Mouse (Mus musculus) midbrain, embryonic 14.5 days (tissue): ENCODE data around the gene Gm27029. TPM values are rescaled to one million over a fixed set of nuclear protein-coding genes. Genes with fewer than 3 reads are reported as not detected.

Source experiments
- ATAC-seq: fragments of 200-750 bp; cut with Nextera tagmentation; 2 replicates; pipeline ENCODE4 v1.8.0; 2017; ENCODE audit warnings: moderate number of reproducible peaks, moderate library complexity; ENCODE audit not compliant: low FRiP score, low TSS enrichment
- DNase-seq: peaks from one replicate; pipeline ENCODE4 v3.0.0-alpha.2; 2015
- H3K27ac ChIP-seq: fragments of 300-500 bp; sonication (generic); replicated peaks from 2 replicates; pipeline ENCODE4 v1.5.1; 2014; ENCODE audit warnings: mild to moderate bottlenecking, low read depth, low read length, moderate library complexity
- H3K27me3 ChIP-seq: fragments of 300-500 bp; sonication (generic); 2 replicates; pipeline ENCODE4 v1.6.1; 2014; ENCODE audit warnings: low read length, control low read depth, mixed read lengths; ENCODE audit not compliant: control insufficient read depth, insufficient read depth
- H3K36me3 ChIP-seq: fragments of 300-500 bp; sonication (generic); 2 replicates; pipeline ENCODE4 v1.6.1; 2014; ENCODE audit warnings: low read length, control low read depth; ENCODE audit not compliant: control insufficient read depth, insufficient read depth
- H3K4me1 ChIP-seq: fragments of 300-500 bp; sonication (generic); 2 replicates; pipeline ENCODE4 v1.6.1; 2014; ENCODE audit warnings: mild to moderate bottlenecking, antibody characterized with exemption, low read length, control low read depth; ENCODE audit not compliant: control insufficient read depth, insufficient read depth
- H3K4me2 ChIP-seq: fragments of 300-500 bp; sonication (generic); 2 replicates; pipeline ENCODE4 v1.6.1; 2014; ENCODE audit warnings: mild to moderate bottlenecking, low read length, moderate library complexity
- H3K4me3 ChIP-seq: fragments of 300-500 bp; sonication (generic); replicated peaks from 2 replicates; pipeline ENCODE4 v1.5.1; 2014; ENCODE audit warnings: low read depth, low read length
- H3K9ac ChIP-seq: fragments of 300-500 bp; sonication (generic); replicated peaks from 2 replicates; pipeline ENCODE4 v1.6.1; 2014; ENCODE audit warnings: mild to moderate bottlenecking, low read length, moderate library complexity
- H3K9me3 ChIP-seq: fragments of 300-500 bp; sonication (generic); 2 replicates; pipeline ENCODE4 v1.6.1; 2016; ENCODE audit warnings: low read length, control low read depth, mixed read lengths; ENCODE audit not compliant: control insufficient read depth
- WGBS: fragments of 180-500 bp; shearing (Covaris S2); extraction: QIAGEN DNeasy Blood & Tissue Kit; methylation state at CpG from one replicate; pipeline ENCODE4 v1.1.7; 2014; 5-methylcytosine and 5-hydroxymethylcytosine counted together
- polyA plus RNA-seq: library from polyadenylated mRNA; unstranded; fragments of >200 nt; fragmentation: Nextera tagmentation; extraction: Ambion mirVana; gene quantifications from 2 replicates; pipeline ENCODE4 v1.2.1, GENCODE M21; 2014

The Gm27029 gene
- polyA plus RNA-seq, 1 experiment from 2014 or later = 7.6 TPM

- Histone ChIP-seq H3K4me3 (no peak overlapping the region), H3K9ac (no peak overlapping the region), H3K9me3 (no peaks in the 10 kb centered on the region), H3K27me3 (no peaks in the 10 kb centered on the region), H3K4me1 (peaks cover 24% of the 10 kb centered on the region), H3K27ac (no peak overlapping the region), H3K4me2 (no peak overlapping the region), H3K36me3 (peaks cover 63% of the 10 kb centered on the region)
- ATAC-seq = no peak
- DNase-seq = no peak
- WGBS = 91% methylated on average over 15 of the region's 15 CpGs
Observed at GRCm38 (mm10) chr11:101460321-101460720, 35.7 kb upstream of the Gm27029 start.

DNA sequence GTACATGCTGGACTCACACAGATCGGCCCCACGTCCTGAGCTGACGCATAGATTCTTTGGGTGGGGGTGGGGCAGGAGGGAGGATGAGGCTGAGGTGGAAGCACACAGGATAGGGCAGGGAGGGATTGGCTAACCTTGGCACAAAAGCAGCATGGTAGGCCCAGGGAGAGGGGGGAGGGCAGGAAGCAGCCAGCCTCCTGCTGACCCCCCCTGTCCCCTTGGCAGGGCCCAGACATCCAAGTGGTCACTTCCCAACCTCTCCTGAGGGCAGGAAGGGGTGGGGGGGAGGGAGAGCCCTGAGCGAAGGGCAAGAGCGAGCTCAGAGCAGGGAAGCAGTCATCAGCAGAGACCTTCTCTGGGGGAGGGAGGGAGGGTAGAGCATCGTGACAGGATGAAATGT, 35.1 kb upstream of the Gm27029 start:
- H3K27ac ChIP-seq = no peak overlapping the region

GRCm38 (mm10) chr11:101458217-101458616, 33.6 kb upstream of the Gm27029 start:
- ATAC-seq (no peak), DNase-seq (no peak)
- no peaks in the 10 kb centered on the region for H3K9me3 ChIP-seq
- no peaks in the 10 kb centered on the region for H3K27me3 ChIP-seq
- 87% methylated on average over 12 of the region's 12 CpGs for WGBS
- peaks cover 63% of the 10 kb centered on the region for H3K36me3 ChIP-seq
- H3K27ac ChIP-seq = no peak overlapping the region
- H3K9ac ChIP-seq = no peak overlapping the region
- peaks cover 13% of the 10 kb centered on the region for H3K4me1 ChIP-seq
- no peak overlapping the region for H3K4me2 ChIP-seq
- no peak overlapping the region for H3K4me3 ChIP-seq

More for the DNA sequence above, 35.1 kb upstream of the Gm27029 start:
- Histone ChIP-seq H3K4me3 (no peak overlapping the region), H3K9ac (no peak overlapping the region), H3K36me3 (peaks cover 63% of the 10 kb centered on the region), H3K4me2 (no peak overlapping the region), H3K9me3 (no peaks in the 10 kb centered on the region), H3K27me3 (no peaks in the 10 kb centered on the region), H3K4me1 (peaks cover 24% of the 10 kb centered on the region)
- WGBS = 51% methylated on average over 6 of the region's 6 CpGs
- no peak for DNase-seq
- ATAC-seq = no peak

DNA sequence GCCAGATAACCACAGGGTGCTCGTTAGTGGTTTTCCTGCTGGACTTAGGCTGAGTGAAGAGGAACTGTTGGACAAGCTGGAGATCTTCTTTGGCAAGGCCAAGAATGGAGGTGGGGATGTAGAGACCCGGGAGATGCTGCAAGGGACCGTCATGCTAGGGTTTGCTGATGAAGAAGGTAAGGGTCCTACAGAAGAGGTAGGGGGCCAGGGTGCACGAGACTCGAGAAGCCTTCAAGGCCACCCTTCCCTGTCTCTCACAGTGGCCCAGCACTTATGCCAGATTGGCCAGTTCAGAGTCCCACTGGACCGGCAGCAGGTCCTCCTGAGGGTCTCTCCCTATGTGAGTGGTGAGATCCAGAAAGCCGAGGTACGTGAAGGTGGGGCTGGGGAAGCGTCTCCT, 33.0 kb upstream of the Gm27029 start:
- DNase-seq = no peak
- Histone ChIP-seq H3K9me3 (no peaks in the 10 kb centered on the region), H3K4me2 (no peak overlapping the region), H3K27ac (no peak overlapping the region), H3K27me3 (no peaks in the 10 kb centered on the region), H3K36me3 (peaks cover 60% of the 10 kb centered on the region), H3K4me3 (no peak overlapping the region), H3K9ac (no peak overlapping the region), H3K4me1 (peaks cover 7% of the 10 kb centered on the region)
- 90% methylated on average over 9 of the region's 9 CpGs for WGBS
- ATAC-seq = no peak

GRCm38 (mm10) chr11:101455627-101456026, 31.0 kb upstream of the Gm27029 start:
- no peak for ATAC-seq
- H3K9ac ChIP-seq = no peak overlapping the region
- H3K27me3 ChIP-seq = no peaks in the 10 kb centered on the region
- H3K4me1 ChIP-seq = no peaks in the 10 kb centered on the region
- no peak overlapping the region for H3K27ac ChIP-seq
- DNase-seq = no peak
- H3K4me3 ChIP-seq = no peak overlapping the region
- peaks cover 40% of the 10 kb centered on the region for H3K36me3 ChIP-seq
- no peak overlapping the region for H3K4me2 ChIP-seq
- H3K9me3 ChIP-seq = no peaks in the 10 kb centered on the region
- WGBS = 88% methylated on average over 7 of the region's 7 CpGs

DNA sequence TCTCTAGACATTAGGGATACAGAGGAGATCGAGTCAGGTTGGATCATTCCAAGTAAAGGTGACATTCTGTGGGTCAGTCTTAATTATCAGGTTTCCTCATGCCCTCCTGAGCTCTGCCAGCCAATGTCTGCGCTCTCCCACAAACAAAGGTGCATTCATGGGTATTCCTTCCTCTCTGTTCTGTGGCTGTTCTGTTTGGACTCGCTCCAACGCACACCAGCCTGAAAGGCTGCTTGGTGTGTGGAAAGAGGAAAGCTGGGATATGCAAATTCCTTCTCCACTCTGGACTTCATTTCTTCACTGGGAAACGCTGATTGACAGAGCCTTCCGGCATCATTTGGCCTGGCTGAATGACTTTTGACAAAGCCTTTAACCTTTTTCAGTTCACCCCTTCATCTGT, 30.1 kb upstream of the Gm27029 start:
- H3K4me1 ChIP-seq = no peaks in the 10 kb centered on the region
- H3K4me3 ChIP-seq = no peak overlapping the region
- H3K9me3 ChIP-seq = no peaks in the 10 kb centered on the region
- WGBS = 21% methylated on average over 6 of the region's 6 CpGs
- H3K36me3 ChIP-seq = peaks cover 30% of the 10 kb centered on the region
- no peak overlapping the region for H3K27ac ChIP-seq
- DNase-seq (peak; percentile 63), ATAC-seq (no peak)
- H3K27me3 ChIP-seq = no peaks in the 10 kb centered on the region
- no peak overlapping the region for H3K9ac ChIP-seq
- H3K4me2 ChIP-seq = no peak overlapping the region

- Histone ChIP-seq H3K27ac (no peak overlapping the region), H3K4me2 (no peak overlapping the region), H3K4me3 (no peak overlapping the region), H3K4me1 (no peaks in the 10 kb centered on the region), H3K36me3 (peaks cover 6% of the 10 kb centered on the region; the same call in 1 of the 2 replicates), H3K9ac (no peak overlapping the region), H3K27me3 (no peaks in the 10 kb centered on the region), H3K9me3 (no peaks in the 10 kb centered on the region)
- DNase-seq (no peak), ATAC-seq (no peak)
- WGBS = 74% methylated on average over 10 of the region's 10 CpGs
Observed at GRCm38 (mm10) chr11:101452093-101452774, 27.6 kb upstream of the Gm27029 start.

DNA sequence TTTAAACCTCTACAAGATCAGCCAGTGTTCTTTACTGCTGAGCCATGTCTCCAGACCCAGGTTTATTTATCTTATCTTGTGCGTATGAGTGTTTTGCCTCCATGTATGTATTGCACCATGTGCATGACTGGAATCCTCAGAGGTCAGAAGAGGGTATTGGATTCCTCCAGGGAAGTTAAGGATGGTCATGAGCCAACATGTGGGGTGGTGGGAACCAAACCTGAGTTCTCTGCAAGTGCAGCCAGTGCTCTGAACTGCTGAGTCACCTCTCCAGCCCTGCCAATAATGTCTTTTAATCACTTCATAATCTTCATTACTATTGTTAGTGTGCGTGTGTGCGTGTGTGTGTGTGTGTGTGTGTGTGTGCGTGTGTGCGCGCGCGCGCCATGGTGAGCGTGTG, 26.9 kb upstream of the Gm27029 start:
- ATAC-seq = no peak
- 91% methylated on average over 10 of the region's 10 CpGs for WGBS
- Histone ChIP-seq H3K27ac (no peak overlapping the region), H3K4me2 (no peak overlapping the region), H3K9me3 (no peaks in the 10 kb centered on the region), H3K27me3 (no peaks in the 10 kb centered on the region), H3K36me3 (no peaks in the 10 kb centered on the region), H3K9ac (no peak overlapping the region), H3K4me3 (no peak overlapping the region), H3K4me1 (no peaks in the 10 kb centered on the region)
- DNase-seq = no peak

DNA sequence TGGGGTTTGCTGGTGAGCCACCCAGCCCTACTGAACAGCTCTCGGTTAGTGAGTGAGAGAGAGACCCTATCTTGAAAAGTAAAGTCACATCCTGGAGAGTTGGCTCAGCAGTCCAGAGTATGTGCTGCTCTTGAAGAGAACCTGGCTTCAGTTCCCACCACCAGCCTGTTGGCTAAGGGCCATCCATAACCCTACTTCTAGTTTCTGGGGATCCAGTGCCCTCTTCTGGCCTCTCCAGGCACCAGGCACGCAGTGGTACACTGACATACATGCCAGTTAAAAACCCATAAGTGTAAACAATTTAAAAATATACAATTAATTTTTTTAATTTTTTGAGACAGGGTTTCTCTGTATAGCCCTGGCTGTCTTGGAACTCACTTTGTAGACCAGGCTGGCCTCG, 25.8 kb upstream of the Gm27029 start:
- WGBS = 88% methylated on average over 3 of the region's 3 CpGs
- H3K27me3 ChIP-seq = no peaks in the 10 kb centered on the region
- H3K9me3 ChIP-seq = no peaks in the 10 kb centered on the region
- no peaks in the 10 kb centered on the region for H3K4me1 ChIP-seq
- H3K9ac ChIP-seq = no peak overlapping the region
- H3K36me3 ChIP-seq = peaks cover 6% of the 10 kb centered on the region
- no peak overlapping the region for H3K4me3 ChIP-seq
- no peak overlapping the region for H3K27ac ChIP-seq
- ATAC-seq = no peak
- H3K4me2 ChIP-seq = no peak overlapping the region
- no peak for DNase-seq
